Mouse (Mus musculus) layer of hippocampus, adult 18-20 months (tissue): Measurements from ENCODE around the gene Kcnn4. TPM values are rescaled to one million over a fixed set of nuclear protein-coding genes. Genes with fewer than 3 reads are reported as not detected.
"Not testable (repeated sequence)": the region's sequence is repeated elsewhere in the genome, so short reads cannot be mapped to it uniquely, and the experiment has no call there.

Experiments
- DNase-seq, 2 experiments: peaks; one replicate each; pipeline ENCODE4 v3.0.0; 2022; ENCODE audit warnings: low spot score in 2 of 2
- total RNA-seq, 2 experiments: library from RNA; stranded (reverse); gene quantifications; 2 replicates each; pipeline ENCODE4 v1.2.3; 2021

Gene Kcnn4
- total RNA-seq, 2 experiments from 2014 or later: 0.36 to 0.72 TPM

DNA sequence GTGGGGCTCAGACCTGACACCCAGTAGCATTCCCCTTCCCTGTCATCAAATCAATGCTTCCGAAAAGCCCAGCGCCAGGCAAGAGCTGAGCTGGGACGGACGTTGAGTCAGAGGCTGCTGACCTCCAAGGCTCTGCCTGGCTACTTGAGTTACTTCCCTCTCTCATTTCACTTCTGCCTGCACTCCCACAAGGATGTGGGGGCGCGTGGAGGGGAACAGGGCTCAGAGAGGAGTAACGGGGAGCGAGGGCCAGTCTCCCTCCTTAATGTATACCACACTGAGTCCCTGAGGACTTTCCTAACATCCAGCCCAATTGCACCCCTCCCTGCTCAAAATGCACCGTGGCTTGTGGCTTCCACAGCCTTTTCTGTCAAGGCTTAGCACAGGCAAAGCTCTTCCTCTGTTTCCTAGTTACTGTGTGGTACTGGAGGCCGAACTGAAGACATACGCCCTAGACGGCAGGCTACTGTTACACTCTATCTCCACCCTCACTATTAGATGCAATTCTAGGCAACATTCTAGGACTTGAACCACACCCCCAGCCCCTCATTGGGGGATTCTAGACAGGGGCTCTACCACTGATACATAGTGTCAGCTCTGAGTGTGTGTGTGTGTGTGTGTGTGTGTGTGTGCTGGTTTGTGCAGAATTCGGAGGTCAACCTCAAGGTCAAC is 19.6 kb downstream of the Kcnn4 start:
- DNase-seq: no peak

GRCm38 (mm10) chr7:24390512-24390911 is 20.4 kb downstream of the Kcnn4 start:
- DNase-seq: no peak

DNA sequence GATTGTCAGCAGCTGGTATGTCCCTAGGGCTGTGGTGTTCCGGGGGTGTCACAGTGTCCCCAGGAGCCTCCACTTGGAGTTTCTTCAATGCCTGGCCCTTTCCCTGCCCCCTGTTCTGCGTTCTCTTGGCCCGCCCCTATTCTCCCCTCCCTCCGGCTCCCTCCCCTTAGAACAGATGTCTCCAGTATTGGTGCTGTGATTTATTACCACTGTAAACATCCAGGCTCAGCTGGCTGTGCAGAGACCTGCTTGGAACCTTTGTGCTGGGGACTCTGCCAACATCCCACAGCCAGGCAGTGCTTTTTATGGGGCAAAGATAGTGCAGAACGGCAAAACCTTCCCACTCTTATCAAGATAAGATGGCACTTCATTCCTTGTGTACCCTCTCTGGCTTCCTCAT is 21.0 kb downstream of the Kcnn4 start:
- no peak for DNase-seq

DNA sequence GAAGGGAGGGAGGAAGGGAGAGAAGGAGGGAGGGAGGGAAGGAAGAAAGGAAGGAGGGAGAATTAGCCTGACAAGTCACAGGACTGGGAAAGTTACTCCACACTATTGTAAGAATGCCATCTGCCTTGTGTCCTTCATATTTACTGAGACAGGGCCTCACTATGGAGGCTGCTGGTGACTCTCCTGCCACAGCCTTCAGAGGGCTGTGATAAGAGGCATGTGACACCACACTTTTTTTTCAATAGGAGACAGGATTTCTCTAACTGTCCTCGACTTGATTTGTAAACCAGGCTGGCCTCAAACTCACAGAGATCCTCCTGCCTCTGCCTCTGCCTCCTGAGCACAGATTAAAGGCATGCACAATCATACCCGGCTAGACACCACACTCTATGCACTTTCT is 21.6 kb downstream of the Kcnn4 start:
- DNase-seq: no peak

DNA sequence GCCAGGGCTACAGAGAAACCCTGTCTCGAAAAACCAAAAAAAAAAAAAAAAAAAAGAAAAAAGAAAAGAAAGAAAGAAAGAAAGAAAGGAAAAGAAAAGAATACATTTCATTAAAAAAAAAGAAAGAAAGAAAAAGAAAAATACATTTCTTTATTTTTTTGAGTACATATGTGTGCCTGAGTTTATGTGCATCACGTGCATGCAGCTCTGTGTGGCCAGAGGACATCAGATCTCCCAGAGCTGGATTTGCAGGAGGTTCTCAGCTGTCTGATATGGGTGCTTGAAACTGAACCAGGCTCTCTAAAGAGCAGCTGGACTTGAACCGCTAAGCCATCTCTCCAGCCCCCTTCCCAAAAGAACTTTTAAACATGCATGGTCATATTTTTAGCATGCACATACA is 24.0 kb downstream of the Kcnn4 start:
- DNase-seq: no peak

- no peak for DNase-seq
Observed at GRCm38 (mm10) chr7:24394475-24395161, 24.6 kb downstream of the Kcnn4 start.

DNA sequence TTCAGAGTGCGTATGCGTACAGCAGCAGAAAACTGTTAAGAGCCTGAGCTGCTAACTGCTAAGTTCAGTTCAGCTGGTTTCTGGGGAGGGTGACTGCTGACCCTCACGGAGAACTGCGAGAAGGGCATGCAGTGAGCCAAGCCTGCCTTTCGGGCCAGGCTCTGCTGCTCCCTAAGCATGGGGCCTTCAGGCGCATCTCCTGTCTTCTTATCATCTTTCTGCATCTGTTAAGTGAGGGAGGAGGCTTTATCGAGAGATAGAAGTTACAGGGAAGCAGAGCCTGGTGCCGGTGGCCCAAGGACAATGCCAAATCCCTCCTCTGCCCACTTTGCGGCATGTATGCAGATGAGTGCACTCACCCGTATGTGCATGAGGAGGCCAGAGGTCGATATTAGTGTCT is 26.8 kb downstream of the Kcnn4 start:
- no peak for DNase-seq

- no peak for DNase-seq
Observed at GRCm38 (mm10) chr7:24398364-24398913, 28.4 kb downstream of the Kcnn4 start.

DNA sequence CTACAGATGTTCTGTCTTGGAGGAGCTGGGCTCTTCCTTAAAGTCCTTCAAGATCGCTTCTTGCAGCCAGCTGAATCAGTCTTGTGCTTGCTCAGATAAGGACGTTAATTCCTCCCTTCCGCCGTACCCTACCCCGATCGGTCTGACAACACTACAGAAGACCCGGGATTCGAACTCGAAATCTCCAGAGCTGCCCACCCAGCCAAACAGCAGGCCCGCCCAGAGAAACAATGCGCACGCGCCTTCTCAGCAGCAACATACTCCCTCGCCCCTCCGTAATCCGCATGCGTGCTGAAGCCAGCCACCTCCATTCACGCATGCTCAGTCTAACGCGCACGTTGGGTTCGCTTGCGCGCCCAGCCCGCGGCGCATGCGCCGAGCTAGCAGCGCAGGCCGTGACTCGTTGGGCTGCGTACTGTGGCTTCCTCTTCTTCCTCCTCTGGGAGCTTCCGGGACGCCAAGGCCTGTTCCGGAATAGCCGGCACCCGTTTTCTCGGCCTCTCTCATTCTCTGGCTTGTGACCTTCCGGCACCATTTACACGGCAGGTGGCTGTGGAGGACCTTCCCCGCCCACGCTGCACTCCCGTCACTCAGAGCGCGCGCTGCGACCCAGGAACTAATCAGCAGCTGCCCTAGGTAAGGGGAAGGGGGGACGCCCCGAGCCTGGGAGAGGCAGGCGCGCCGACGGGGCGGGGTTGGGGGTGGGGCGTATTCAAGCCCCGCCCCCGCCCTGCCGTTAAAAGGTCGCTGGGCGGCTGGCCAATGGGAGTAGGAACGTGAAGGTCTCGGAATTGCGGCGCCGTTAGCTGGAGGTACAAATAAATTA is 29.4 kb downstream of the Kcnn4 start, which contains the start of gene Smg9:
Gene Smg9, plus strand, starts transcription at position 364 of the 826 bp plus-strand sequence.
- peak; percentile 96 to 97 for DNase-seq

DNA sequence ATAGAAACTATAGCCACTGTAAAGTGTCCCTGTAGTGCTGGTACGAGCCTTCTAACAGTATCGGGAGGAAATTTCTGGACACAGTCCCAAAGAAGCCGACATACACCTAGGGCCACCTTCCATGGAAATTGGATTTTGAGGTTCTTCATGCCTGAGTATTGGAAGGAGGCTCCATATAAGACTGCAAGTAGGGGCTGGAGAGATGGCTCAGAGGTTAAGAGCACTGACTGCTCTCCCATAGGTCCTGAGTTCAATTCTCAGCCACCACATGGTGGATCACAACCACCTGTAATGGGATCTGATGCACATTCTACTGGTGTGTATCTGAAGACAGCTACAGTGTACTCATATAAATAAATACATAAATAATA is 30.0 kb downstream of the Kcnn4 start:
- DNase-seq: no peak

DNA sequence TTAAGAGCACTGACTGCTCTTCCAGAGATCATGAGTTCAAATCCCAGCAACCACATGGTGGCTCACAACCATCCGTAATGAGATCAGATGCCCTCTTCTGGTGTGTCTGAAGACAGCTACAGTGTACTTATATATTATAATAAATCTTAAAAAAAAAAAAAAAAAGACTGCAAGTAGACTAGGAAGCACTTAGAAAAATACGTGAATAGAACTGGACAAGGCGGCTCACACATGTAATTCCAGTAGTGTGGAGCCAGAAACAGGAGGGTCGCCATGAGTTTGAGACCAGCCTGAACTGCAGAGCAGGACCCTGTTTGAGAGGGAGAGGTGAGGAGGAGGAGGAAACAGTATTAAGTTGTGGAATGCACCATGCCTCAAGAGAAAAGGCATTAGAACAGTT is 30.4 kb downstream of the Kcnn4 start:
- not testable (repeated sequence) for DNase-seq

DNA sequence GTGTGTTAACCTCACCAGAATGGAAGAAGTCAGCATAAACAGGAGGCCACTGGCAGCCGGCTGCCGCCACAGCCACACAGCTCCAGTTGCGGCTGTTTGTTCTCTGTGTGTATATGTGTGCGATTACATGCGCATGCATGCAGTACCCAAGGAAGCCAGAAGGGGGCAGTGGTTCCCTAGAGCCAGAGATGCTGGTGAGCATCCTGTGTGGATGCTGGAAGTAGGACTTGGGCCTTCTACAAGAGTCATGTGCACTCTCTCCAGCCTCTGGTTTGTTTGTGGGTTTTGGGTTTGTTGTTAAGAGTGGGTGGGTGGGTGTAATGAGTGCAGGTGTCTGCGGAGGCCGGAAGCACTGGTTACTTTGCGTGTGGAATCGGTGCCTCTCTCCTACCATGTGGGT is 32.8 kb downstream of the Kcnn4 start:
- DNase-seq: no peak

GRCm38 (mm10) chr7:24405649-24406048 is 35.6 kb downstream of the Kcnn4 start:
- DNase-seq: no peak

- DNase-seq: peak in 1 of 2 experiments; percentile 79
Observed at GRCm38 (mm10) chr7:24406528-24407344, 36.7 kb downstream of the Kcnn4 start.

DNA sequence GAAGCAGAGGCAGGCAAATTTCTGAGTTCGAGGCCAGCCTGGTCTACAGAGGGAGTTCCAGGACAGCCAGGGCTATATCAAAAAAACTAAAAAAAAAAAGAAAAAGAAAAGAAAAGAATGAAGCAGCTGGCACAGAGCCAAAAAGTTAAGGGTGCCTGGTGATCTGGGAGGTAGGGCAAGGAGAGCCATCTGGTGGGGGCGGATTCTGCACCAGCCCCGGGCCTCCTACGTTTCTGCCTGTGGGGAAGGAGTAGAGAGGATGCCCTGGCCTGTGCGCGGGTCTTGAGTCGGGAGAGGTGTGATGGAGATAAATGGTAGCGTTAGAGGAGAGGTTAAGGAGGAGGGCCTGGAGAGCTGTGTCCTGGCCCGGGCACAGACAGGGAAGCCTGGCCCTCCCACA is 38.1 kb downstream of the Kcnn4 start:
- no peak for DNase-seq

DNA sequence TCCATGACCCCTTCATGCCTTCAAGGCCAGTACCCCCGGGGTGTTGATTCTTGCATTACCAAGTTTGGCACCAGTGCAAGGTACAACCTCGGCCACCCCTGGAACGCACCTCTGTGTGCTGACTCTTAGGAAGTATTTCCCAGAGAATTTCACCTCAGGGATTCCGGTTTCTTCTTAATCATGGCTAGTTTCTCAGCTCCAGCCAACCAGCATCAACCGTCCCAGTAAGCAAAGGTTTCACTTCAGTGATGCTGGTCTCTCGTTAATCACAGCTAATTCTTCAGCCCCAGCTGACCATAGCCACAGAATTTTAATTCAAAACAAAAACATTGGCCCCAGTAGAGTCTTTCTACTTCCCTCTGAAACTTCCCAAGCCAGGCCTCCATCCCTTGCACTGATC is 40.1 kb downstream of the Kcnn4 start:
- no peak for DNase-seq

DNA sequence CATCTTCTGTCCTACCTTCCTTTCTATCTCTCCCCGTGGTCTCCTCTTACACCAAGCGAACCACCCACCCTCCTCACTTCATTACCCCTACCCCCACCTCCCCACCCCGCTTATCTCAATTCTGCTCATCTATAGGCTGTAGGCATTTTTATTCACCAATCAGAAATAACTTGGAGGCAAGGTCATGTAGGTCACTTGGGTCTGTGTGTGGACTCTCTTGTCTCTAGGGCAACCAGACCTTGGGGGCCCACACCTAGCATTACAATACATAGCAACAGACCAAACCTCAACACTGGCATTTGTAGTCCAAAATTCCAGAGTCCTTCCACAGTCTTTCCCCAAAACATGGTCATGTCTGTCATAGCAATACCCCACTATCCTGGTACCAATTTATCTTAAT is 40.8 kb downstream of the Kcnn4 start:
- DNase-seq: no peak

DNA sequence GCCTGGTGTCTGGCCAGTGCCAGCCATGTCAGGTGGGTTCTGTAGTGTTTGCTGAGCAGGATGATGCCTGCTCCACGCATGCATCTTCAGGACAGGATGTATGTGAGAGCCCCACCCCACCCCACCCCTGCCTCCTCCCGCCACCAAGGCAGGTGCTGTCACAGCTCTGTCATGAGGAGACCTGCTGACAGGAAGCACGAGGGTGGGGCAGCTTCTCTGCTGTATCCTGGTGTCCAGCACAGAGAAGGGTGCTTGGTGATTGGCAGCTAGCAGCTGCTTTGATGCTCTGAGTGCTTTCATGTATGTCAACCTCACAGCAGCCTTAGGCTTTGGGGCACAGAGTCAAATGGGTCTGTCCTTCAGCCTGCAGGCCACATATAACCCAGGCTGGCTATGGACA is 43.6 kb downstream of the Kcnn4 start:
- no peak for DNase-seq

DNA sequence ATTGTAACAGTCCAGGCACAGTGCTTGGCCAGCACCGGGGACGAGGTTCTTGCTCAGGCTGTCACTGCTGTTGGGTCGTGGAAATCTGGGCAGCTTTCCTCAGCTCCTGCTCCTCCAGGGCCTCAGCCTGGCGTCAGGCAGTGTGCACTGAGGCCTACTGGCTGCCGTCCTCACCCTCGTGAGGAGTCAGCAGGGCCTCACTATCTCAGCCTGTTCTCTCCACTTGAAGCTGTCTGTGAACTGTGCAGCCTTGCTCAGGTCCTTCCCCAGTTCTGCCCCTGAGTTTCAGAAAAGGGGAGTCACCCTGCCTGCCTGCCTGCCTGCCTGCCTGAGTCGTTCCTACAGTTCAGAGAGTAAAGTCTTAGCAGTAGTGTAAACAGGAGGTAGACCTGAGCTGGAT is 45.2 kb downstream of the Kcnn4 start:
- no peak for DNase-seq

DNA sequence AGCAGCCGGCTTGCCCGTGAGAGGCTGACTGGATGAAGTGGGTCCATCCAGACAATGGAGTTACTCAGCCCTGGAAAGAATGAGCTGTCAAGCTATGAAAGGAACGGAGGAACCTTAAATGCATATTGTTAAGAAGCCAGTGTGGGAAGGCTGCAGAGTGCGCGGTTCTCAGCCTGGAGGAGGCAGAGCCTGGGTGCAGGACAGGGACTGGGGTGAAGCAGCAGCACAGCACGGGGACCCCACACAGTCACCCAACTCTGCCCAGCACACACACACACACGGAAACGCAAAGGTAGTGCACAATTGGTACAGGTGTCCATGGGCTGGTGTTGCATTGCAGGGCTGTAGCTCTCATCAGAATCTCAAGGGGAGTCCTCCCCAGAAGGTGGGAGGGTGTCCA is 49.5 kb downstream of the Kcnn4 start:
- no peak for DNase-seq

DNA sequence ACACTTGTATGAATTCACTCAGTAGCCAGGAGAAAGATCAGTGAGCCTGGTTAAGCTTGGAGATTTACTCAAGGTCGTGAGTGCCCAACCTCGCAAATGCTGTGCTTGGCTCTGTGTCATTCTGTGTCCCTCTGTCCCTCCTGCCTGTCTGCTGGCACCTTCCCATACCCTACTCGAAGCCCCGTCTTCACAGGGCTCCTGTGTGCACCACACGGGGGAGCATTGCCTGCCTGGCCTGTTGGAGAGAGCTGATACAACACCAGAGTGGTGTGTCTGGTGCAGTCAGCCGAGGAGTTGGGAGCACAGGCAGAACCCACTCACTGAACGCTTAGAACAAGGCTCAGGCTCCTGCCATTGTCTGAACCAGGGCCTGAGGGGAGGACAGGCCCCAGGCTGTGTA is 51.6 kb downstream of the Kcnn4 start:
- DNase-seq: no peak
